Mouse (Mus musculus): ENCODE measurements around the gene Castor1.

Castor1 gene

DNA sequence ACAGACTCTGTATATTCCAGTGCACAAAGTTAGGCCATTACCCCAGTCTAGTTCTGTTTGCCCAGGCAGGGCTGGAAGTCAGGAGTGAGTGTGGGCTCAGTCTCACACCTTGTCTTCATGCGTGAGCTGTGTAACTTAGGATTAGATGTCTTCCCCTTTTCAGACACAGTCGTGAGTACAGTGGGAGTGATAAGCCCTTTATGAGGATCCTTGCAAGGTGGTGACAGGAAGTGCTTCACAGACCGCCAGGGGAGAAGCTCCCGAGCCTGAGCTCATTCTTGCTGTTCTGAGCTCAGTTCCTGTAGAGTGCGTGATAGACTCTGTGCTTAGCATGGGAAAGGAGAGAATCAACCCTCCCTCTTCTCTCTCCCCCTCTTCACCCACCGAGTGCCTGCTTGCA, 11.5 kb upstream of the Castor1 start:
- no peak for DNase-seq (ENCODE audit: low spot score in 2 of 2)

DNA sequence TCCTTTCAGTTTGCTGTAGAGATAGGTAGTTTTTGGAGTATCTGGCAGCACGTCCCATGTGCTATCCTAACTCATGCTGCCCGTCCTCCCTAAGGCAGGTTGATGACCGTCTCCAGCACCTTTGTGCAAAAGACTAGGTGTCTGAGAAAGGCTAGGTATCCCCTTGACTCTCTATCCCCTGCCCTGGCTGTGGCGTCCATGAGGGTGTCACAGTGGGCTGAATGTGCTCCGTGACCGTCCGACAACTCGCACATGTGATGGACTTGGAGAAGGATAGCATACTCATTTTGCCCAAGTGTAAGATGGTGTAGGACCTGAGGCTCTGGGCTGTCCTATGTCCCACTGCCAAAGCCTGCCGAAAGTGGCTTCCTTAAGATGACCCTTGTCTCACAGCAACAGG, 10.4 kb upstream of the Castor1 start:
- no peak for DNase-seq (ENCODE audit: low spot score in 2 of 2)

DNA sequence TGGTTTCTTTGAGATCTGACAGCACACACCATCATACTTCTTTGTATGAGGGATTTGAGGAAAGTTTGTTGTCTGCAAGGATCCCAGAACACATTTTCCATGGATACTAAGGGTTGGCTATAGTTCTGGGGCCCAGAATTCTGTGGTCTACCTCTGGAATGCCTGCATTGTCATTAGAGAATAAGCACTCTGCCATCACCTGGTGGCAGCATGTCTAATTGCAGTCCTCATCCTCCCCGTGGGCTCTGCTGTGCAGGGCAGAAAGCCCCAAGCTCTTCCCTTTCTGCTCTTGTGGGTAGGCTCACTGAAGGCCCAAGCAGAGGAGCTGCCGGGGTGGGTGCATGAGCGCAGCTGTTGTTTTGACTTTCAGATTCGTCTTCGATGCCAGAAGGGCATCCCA, 8.5 kb upstream of the Castor1 start:
- no peak for DNase-seq (ENCODE audit: low spot score in 2 of 2)

DNA sequence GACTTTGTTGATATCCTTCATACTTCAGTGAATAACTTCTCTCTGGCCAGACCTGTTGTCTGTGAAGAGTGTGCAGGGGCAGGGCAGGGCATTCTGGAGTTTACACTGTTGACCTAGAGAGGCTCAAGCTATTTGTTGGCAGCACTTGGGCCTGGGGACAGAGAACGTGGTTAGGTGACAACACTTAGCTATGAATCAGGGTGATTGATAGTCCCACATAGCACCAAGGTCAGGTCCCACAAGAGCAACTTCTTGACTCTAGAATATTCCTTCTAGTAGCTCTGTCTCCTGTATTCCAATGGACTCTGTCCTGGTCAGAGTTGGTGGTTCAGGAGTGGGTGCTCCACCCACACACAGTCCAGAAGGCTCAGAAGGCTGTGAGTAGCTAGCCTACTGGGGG, 7.2 kb upstream of the Castor1 start:
- DNase-seq (ENCODE audit: low spot score in 2 of 2), result no peak

DNA sequence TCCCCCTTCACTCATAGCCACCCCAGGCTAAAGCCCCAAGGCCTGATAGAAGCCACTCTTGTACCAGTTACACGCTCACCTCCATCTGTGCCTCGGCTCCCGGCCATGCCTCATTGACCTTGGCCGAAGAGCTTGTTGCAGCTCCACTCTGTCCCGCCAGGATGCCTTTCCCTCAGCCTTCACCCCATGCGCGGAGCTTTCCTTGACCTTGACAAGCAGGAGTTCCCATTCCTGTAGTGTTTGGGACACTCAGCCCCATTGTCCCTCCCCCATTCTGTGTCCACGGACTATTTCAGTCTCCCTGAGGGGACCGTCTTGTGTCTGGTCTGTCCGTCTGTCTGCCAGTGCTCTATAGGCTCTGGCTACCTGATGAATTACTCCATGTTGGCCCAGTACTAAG, 4.9 kb upstream of the Castor1 start:
- no peak for DNase-seq (ENCODE audit: low spot score in 2 of 2)

DNA sequence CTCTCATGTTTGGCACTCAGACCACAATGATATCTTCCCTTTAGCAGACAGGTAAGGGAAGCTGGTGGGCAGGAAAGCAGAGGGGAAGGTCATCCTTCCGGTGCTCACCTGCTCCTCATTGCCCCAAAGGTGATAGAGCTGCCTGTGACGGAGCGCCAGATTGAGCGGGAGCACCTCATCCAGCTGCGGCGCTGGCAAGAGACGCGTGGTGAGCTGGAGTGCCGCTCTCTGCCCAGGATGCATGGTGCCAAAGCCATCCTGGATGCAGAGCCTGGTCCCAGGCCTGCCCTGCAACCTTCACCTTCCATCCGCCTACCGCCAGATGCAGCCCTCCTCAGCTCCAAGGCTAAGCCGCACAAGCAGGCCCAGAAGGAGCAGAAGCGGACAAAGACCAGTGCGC, 3.5 kb upstream of the Castor1 start:
- no peak for DNase-seq (ENCODE audit: low spot score in 2 of 2)

DNA sequence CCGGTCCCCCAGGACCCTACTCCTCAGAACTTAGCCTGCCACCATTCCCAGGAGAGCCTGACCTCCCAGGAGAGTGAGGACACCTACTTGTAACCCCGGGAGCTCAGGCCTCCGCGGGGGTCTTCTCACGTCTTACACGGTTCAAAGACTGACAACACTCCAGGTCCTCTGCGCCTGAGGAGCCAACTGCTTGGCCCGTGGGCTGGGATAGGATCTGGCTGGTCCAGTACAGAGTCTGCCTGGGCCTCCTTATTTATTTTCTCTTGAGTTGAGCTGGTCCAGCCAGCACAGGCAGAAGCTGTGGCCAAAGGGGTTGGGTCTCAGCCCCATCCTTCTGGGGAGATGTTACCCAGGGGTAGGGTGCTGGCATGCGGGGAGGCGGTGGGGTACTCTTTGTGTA, 3.0 kb upstream of the Castor1 start:
- no peak for DNase-seq (ENCODE audit: low spot score in 2 of 2)

DNA sequence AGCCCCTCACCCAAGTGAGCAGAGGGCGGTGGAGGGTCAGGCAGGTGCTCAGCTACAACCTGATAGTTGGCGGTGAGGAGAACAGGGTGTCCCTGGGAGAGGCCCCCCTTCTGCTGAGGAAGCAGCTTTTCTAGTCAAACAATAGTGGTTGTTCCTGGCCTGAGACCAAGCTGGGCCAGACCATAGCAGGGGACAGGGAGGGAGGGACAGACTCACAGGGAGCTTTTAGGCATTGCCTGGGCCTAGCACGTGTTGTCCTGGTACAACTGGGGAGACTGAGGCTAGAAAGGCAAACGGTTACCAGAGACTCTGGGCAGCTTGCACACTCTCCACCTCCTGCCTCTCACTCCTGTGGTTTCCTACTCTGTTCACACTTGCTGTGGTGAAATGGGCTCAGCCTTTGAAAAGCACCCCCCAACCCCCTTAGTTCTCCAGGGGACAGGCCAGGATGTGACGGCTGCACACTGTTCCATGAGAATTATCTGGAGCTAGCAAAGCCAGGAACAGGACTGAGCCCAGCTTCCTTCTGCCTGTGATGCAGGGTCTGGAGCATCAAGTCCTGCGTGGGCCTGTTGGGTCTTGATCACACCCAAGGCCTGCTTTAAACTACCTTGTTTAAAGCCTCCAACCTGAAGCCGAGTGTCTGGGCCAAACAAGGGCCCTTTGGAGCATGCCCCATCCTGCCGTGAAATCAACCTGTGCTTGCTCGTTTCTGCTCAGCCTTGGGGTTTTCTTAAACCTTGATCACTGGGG, 1.6 kb upstream of the Castor1 start:
- peak; percentile 84 to 91 for DNase-seq (ENCODE audit: low spot score in 2 of 2)

DNA sequence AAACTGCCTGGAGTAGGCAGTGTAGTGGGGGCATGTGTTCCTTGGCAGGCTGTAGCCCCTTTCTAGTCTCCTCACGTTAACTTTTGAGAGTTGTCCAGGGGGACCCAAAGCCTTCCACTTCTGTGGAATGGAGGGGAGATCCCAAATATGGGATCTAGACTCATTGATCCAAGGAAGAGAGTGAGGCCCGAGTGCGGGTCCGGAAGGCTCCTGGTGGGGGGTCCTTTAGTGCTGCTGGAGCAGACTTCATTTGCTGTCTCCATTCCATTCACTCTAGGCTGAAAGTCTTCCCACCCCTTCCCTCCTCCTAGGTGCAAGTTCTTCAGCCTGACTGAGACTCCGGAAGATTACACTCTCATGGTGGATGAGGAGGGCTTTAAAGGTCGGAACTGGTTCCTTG, 612 bp downstream of the Castor1 start:
- DNase-seq (ENCODE audit: low spot score in 2 of 2), result no peak

DNA sequence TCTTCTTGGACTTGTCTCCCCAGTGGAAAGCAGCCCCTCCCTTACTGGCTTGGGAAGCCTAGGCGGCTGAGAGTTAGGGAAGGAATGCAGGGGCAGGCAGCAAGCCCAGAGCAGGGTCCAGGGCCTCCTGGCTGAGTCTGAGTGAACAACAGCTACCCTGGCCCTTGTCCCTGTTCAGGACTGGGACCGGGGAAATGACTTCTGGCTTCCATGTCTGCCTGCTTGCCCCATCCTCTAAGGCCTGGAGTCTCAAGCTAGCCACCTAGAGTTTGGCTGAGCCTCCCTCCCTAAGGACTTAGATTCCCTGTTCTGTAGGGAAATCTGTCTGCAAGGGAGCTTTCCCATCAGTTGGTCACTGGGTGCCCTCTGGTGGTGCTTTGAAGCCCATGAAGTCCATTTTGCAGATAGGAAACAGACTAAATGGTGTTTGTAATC, 1.3 kb downstream of the Castor1 start:
- peak; percentile 87 to 88 for DNase-seq (ENCODE audit: low spot score in 2 of 2)

DNA sequence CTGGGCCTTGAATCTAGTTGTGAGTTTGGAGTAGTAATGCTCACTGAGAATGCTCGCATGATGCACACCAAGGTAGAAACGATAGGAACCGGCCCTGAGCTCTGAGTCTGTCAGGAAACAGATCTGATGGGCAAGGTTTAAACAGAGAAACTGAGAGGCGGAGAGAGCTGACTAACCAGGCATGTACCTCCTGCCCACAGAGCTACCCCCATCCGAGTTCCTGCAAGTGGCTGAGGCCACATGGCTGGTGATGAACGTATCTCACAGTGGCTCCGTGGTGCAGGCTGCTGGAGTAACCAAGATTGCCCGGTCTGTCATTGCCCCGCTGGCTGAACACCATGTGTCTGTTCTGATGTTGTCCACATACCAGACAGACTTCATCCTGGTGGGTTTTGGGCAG, 1.9 kb downstream of the Castor1 start:
- DNase-seq (ENCODE audit: low spot score in 2 of 2), result no peak

DNA sequence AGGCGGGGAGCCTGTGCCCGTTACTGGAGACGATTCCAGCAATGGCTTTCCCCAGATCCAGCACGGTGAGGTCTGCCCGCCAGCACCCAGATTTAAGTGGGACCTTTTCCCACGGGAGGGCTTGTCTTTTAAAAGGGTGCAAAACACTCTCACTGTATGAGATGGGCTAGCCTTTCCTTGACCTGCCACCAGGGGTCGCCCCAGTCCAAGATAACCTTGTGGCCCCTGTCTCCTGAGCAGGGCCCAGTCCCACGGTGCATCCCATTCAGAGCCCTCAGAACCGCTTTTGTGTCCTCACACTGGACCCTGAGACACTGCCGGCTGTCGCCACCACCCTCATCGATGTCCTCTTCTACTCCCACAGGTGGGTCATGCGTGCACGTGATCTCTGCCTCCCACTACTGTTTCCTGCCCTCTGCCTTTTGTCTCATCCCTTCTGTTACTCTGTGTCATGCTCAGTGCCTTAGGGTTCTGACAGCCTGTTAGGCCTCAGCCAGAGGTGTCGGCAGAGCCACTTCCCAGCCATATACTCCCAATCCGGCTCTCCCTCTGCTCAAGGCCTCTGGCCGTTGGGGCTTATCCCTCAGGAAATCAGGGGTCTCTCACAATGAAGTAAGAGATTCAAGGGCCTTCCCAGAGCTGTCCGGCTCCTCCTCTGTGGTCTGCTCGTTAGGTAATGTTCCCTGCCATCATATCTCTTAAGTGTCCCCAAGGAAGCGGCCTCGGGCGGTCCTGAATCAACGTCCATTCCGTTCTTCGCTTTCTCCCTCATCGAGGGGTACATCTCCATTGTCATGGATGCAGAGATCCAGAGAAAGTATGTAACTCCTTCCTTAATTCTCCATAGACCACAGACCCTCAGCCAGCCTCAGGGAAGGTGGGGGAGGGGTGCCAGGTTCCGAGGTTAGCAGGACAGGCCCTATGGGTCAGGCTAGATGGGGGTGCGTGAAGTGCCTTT, 2.7 kb downstream of the Castor1 start:
- peak in 1 of 2 experiments; percentile 75 for DNase-seq (ENCODE audit: low spot score in 2 of 2)

DNA sequence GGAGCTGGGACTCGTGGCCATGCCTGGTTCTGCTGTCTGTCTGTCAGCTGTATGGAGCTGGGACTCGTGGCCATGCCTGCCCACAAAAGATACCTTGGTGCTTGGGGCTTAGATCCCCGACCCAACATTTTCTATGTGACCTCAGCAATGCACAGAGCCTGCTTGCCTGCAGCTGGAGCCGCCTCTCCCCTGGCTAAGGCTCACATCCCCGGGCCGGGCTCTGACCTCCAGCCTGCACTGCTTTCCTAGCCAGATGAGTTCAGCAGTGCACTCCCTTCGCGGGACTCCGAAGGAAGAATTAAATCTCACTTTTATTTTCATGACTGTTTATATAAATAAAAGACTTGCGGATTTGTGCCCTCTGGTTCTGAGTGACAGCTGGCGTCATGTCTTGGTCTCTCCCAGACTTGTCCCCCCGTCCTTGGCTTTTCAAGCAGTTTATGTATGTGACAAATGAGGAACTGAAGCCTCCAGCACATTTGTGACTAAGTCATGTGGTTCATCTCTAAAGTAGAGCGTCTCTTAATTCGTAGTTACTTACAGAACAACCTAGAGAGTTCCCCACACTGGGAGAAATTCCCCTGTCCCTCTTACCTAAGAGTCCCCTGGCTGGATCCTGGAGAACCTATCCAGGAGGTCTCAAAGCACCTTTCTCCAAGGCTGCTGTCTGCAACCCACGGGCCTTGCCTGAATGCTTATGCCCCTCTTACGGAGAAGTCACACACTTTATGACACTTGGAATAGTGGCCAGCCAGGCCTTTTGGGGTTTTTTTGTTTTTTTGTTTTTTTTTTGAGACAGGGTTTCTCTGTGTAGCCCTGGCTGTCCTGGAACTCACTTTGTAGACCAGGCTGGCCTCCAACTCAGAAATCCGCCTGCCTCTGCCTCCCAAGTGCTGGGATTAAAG, 4.3 kb downstream of the Castor1 start:
- no peak for DNase-seq (ENCODE audit: low spot score in 2 of 2)

DNA sequence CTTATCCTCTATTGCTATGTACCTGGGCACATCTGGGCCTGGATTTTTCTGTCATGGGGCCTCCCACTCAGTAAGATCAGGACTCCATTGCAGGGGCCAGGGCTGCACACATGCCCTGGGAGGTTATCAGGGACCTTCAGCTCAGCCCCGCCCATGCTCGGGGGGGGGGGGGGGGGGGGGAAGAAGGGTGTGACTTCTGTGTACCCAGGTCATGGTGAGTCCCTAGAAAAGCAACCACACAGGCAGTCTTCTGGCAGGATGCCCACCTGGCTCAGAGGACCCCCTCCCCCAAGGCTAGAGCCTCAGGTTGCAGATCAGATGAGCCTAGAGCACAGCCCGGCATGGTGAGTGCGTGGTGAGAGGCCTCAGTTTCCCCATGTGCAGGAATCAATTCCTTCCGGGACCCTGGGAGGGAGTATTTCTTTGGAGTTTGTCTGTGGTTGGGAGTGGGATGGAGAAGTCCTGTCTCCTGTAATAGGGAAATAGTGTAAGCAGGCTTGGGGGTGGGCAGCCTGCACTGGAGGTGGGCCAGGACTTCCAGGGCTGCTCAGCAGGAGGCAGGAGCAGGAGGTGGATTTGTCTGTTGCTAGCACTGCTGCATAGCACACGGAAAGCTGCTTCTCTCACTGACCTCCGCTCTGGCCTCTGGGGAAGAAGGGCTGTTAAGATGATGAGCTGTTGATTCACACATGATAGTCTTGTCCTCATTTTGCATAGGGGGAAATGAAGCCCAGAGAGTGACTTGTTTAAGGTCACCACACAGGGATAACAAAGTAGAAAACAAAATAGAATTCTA, 5.6 kb downstream of the Castor1 start:
- no peak for DNase-seq (ENCODE audit: low spot score in 2 of 2)

DNA sequence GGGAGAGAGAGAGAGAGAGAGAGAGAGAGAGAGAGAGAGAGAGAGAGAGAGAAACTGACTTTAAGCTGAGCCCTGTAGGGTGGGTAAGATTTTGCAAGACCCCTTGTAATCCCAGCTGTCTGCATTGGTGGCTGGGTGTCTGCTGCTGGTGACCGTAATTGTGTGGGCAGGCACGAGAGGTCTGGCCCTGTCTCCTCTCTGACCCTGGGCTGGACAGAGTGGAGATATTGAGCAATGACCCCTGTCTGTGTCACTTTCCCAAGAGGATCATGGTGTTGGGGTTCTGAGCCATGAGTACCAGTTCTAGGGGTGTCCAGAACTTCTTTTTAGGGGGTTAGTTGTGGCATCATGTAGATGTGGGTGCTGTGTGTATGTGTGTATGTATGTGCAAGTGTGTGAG, 6.2 kb downstream of the Castor1 start:
- no peak for DNase-seq (ENCODE audit: low spot score in 2 of 2)

DNA sequence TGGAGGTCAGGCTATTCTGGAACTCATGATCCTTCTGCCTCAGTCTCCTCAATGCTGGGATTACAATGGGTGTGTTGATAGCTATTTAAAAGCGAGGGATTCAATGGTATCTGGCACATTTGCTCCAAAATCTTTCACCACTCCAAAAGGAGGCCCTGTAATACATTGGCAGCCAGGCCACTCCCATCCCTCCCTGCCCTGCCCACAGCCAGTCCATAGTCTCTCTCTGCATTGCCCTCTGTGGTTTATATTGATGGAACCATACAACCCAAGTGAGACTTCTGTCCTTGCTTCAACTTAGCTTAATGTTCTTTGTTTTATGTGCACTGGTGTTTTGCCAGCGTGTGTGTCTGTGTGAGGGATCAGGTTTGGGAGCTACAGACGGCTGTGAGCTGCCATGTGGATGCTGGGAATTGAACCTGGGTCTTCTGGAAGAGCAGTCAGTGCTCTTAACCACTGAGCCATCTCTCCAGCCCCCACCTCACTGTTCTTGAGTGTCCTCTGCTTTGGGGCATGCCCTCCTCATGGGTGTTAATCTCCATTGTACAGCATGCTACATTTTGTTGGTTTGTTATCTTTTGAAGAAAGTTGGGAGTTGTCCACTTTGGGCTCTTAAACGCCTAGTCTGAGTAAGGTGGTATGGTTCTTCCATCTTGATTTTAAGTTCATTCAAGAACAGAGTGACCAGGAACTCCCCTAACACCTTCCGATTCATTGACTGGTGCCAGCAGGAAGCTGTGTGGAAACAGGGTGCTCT, 8.7 kb downstream of the Castor1 start:
- no peak for DNase-seq (ENCODE audit: low spot score in 2 of 2)

DNA sequence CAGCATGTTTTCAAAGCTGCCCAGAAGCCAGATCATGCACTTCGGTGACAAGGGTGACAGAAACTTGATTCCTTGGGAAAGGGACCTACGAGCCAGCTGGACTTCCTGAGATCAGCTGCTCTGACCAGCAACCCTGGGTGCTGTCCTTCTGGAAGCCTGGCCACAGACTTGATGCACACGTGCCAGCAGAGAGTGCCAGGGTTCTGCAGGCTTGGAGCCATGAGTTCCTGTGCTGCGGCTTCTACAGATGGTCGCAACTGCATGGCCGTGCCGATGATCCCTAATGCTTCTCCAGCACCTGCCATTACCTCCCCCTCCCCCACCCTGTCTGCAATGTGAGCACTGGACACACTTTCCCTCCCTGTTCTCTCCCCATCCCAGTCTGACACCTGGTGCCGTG, 10.4 kb downstream of the Castor1 start:
- no peak for DNase-seq (ENCODE audit: low spot score in 2 of 2)

DNA sequence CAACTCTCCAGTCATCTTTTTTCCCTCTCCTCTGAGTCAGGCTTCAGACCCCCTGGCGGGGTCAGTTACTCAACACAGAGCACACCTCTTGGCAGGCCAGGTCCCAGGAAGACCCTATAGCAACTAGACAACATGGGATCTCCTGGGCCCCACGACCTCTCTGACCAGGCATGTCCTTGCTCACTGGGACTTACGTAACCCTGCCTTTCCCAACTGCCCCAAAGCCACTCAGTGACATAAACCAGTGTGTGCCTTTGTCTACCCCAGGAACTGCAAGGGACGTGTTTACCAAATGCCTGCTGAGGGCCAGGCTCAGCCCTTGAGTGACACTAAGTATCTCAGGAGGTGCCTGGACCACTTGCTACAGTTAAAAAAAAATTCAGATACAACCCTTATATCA, 11.8 kb downstream of the Castor1 start:
- DNase-seq (ENCODE audit: low spot score in 2 of 2), result no peak

DNA sequence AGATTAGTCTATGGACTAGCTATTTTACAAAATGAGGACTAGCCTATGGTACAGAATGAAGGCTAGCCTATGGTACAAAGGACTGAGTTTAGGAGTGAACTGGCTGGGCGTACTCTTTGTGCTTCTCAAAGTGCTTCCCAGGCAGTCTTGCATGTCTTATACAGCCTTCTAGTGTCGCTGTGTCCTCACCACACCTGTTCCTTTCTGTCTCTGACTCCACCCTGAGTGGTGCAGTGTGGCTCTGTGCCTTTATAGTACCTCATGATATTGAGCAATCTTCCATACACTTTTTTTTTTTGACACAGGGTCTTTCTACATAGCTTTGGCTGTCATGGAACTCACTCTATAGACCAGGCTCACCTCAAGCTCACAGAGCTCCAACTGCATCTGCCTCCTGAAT, 13.4 kb downstream of the Castor1 start:
- no peak for DNase-seq (ENCODE audit: low spot score in 2 of 2)

DNA sequence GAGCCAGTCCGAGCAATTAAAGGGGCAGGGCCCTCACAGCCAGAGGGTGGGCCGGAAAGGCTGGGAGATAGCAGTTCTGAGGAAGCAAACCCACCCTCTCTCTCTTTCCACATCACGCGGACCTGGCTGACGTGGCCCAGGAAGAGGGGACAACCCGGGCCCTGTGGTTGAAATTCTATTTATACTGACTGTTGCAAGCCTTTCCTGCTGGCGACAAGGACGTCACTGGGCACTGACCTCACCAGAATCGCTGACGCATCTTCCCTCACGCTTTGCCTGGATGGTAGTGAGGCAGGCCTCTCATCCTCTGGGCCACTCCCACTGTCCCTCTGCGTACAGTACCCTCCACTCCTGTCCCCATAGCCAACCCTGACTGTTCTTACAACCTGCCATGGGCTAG, 14.6 kb downstream of the Castor1 start:
- DNase-seq (ENCODE audit: low spot score in 2 of 2), result no peak
